Mouse (Mus musculus) kidney, postnatal 14 days (tissue): ENCODE results near the gene Ift22.
A peak's percentile ranks its signal among the peaks of the same experiment; 100 is the strongest.
"Not testable (repeated sequence)": the region's sequence is repeated elsewhere in the genome, so short reads cannot be mapped to it uniquely, and the experiment has no call there.

Experiments used
- DNase-seq: peaks from one replicate; pipeline ENCODE4 v3.0.0; 2022; ENCODE audit warnings: mixed read lengths

The Ift22 gene

GRCm38 (mm10) chr5:136907587-136907986 is 363 bp upstream of the Ift22 start:
- DNase-seq = no peak

GRCm38 (mm10) chr5:136914183-136914582 is 6.2 kb downstream of the Ift22 start:
- DNase-seq = no peak

GRCm38 (mm10) chr5:136917613-136918242 is 9.8 kb downstream of the Ift22 start:
- no peak for DNase-seq

- DNase-seq = peak; percentile 83
These were observed 10.9 kb downstream of the Ift22 start for GRCm38 (mm10) chr5:136918655-136919472.

GRCm38 (mm10) chr5:136919546-136920301 is 11.8 kb downstream of the Ift22 start:
- no peak for DNase-seq

- no peak for DNase-seq
These were observed 14.9 kb downstream of the Ift22 start for GRCm38 (mm10) chr5:136922830-136923229.

- peak; percentile 16 for DNase-seq
These were observed 16.0 kb downstream of the Ift22 start for GRCm38 (mm10) chr5:136923751-136924478.

- peak; percentile 90 for DNase-seq
These were observed 21.1 kb downstream of the Ift22 start for GRCm38 (mm10) chr5:136929073-136929472.

- DNase-seq = no peak
These were observed 23.9 kb downstream of the Ift22 start for GRCm38 (mm10) chr5:136931896-136932295.

GRCm38 (mm10) chr5:136932956-136933355 is 25.0 kb downstream of the Ift22 start:
- DNase-seq = no peak

- no peak for DNase-seq
These were observed 26.0 kb downstream of the Ift22 start for GRCm38 (mm10) chr5:136933930-136934329.

GRCm38 (mm10) chr5:136935905-136936695 is 28.1 kb downstream of the Ift22 start:
- DNase-seq = peak; percentile 20

GRCm38 (mm10) chr5:136936750-136937149 is 28.8 kb downstream of the Ift22 start:
- DNase-seq = no peak

GRCm38 (mm10) chr5:136937621-136938020 is 29.7 kb downstream of the Ift22 start:
- peak; percentile 49 for DNase-seq

- DNase-seq = peak; percentile 27
These were observed 31.3 kb downstream of the Ift22 start for GRCm38 (mm10) chr5:136939284-136939683.

- not testable (repeated sequence) for DNase-seq
These were observed 32.1 kb downstream of the Ift22 start for GRCm38 (mm10) chr5:136940029-136940428.

- no peak for DNase-seq
These were observed 33.1 kb downstream of the Ift22 start for GRCm38 (mm10) chr5:136940845-136941560.

GRCm38 (mm10) chr5:136942781-136943180 is 34.8 kb downstream of the Ift22 start:
- DNase-seq = no peak

GRCm38 (mm10) chr5:136943382-136943781 is 35.4 kb downstream of the Ift22 start:
- DNase-seq = no peak

GRCm38 (mm10) chr5:136945084-136945483 is 37.1 kb downstream of the Ift22 start:
- no peak for DNase-seq

- DNase-seq = no peak
These were observed 39.9 kb downstream of the Ift22 start for GRCm38 (mm10) chr5:136947874-136948273.
